In the genomic region with DNA sequence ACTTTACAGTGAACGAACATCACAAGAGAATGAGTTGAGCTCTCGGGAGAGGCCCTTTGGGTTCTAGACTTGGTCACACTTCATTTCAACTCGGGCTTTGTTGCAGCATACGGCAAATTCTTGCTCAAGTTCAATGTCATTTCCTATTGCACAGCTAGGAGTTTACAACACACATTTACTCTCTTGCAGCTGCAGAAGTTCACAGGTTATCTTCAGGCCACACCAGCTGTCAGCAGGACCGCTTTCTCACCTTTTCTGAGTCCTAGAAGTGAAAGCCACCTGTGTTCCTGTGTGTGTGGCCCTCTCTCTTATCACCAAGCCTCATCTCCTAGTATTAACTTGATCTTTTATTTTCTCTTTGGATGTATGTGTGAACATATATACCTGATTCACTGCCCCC, we compare ENCODE assay signal across 14 mouse cellular contexts. TPM values are rescaled to one million over a fixed set of nuclear protein-coding genes. Genes with fewer than 3 reads are reported as not detected.
DNase-seq lines count a peak whose midpoint lies in the region; ATAC-seq lines count a peak whose summit lies in the region.
"Had no signal": no experiment of that assay in that cellular context is flagged by ENCODE, and none has a peak within 500 bp of the region (broad histone marks: within the 10 kb centered on the region; RNA-seq: fewer than 3 reads in every experiment).

No protein-coding gene starts in this region.

- no peak overlapping the region for H3K4me2 ChIP-seq in heart, embryonic 11.5 days
- H3K4me2 ChIP-seq: heart, embryonic 12.5 days; lung, embryonic 14.5 days; midbrain, embryonic 13.5 days; neural tube, embryonic 15.5 days had no signal

- peak; percentile 85 for ATAC-seq in megakaryocyte progenitor cell, adult 5-6 weeks (replicated peaks; ENCODE audit: poor library complexity)
- no peak for ATAC-seq in heart, embryonic 11.5 days (replicated peaks; ENCODE audit: insufficient number of reproducible peaks, low FRiP score, low TSS enrichment)
- ATAC-seq: midbrain, embryonic 13.5 days had no signal

- peak; percentile 25 for DNase-seq in lung, postnatal 25 days (ENCODE audit: low spot score)
- no peak for DNase-seq in lung, postnatal 14 days
- DNase-seq in c-Kit-positive CD71-negative TER-119-negative erythroid progenitor cells, embryonic 14.5 days (ENCODE audit: low read depth), result peak; percentile 28
- peak; percentile 29 to 62 for DNase-seq in thymus, postnatal 36 days
- no peak for DNase-seq in limb, embryonic 10.5 days (ENCODE audit: low spot score)
- no peak for DNase-seq in urinary bladder, postnatal 14 days (ENCODE audit: low spot score)
- DNase-seq: cerebellum, adult 9-10 months; kidney, adult 9 months; lung, embryonic 14.5 days had no signal

- no peaks in the 10 kb centered on the region for H3K4me1 ChIP-seq in limb, embryonic 10.5 days
- H3K4me1 ChIP-seq in heart, embryonic 11.5 days (ENCODE audit: control insufficient read depth, insufficient read depth, low read length), result no peaks in the 10 kb centered on the region
- H3K4me1 ChIP-seq: midbrain, embryonic 13.5 days; neural tube, embryonic 15.5 days had no signal

- WGBS in limb, embryonic 10.5 days, result 82% methylated on average over 5 of the region's 5 CpGs
- WGBS in heart, embryonic 11.5 days (ENCODE audit: insufficient replicate concordance), result 70% methylated on average over 5 of the region's 5 CpGs

- no peak overlapping the region for H3K27ac ChIP-seq in limb, embryonic 10.5 days
- H3K27ac ChIP-seq in heart, embryonic 11.5 days (ENCODE audit: low read depth, low read length), result no peak overlapping the region
- H3K27ac ChIP-seq: midbrain, embryonic 13.5 days; neural tube, embryonic 15.5 days had no signal

- H3K4me3 ChIP-seq in limb, embryonic 10.5 days, result no peak overlapping the region
- H3K4me3 ChIP-seq in heart, embryonic 11.5 days (ENCODE audit: low read depth, low read length), result no peak overlapping the region
- H3K4me3 ChIP-seq: heart, embryonic 12.5 days; midbrain, embryonic 13.5 days; neural tube, embryonic 15.5 days had no signal

- H3K27me3 ChIP-seq in limb, embryonic 10.5 days (ENCODE audit: low read depth, poor library complexity, severe bottlenecking), result no peaks in the 10 kb centered on the region
- no peaks in the 10 kb centered on the region for H3K27me3 ChIP-seq in heart, embryonic 11.5 days (ENCODE audit: control insufficient read depth, insufficient read depth, low read length)
- H3K27me3 ChIP-seq: heart, embryonic 12.5 days; neural tube, embryonic 15.5 days had no signal

- H3K9me3 ChIP-seq in limb, embryonic 10.5 days (replicated peaks), result no peaks in the 10 kb centered on the region
- no peaks in the 10 kb centered on the region for H3K9me3 ChIP-seq in heart, embryonic 11.5 days (replicated peaks; ENCODE audit: control insufficient read depth, low read length)
- H3K9me3 ChIP-seq: heart, embryonic 12.5 days; midbrain, embryonic 13.5 days; neural tube, embryonic 15.5 days had no signal

- no peaks in the 10 kb centered on the region for H3K36me3 ChIP-seq in limb, embryonic 10.5 days
- no peaks in the 10 kb centered on the region for H3K36me3 ChIP-seq in heart, embryonic 11.5 days (ENCODE audit: control insufficient read depth, insufficient read depth, low read length)
- H3K36me3 ChIP-seq: heart, embryonic 12.5 days; midbrain, embryonic 13.5 days; neural tube, embryonic 15.5 days had no signal

- H3K9ac ChIP-seq in heart, embryonic 11.5 days (ENCODE audit: low read depth, low read length), result no peak overlapping the region
- H3K9ac ChIP-seq: heart, embryonic 12.5 days; lung, embryonic 14.5 days; midbrain, embryonic 13.5 days; neural tube, embryonic 15.5 days had no signal

RNA-seq across cellular contexts. Expression of a gene that starts 31.3 kb away (rescaled TPM):
- total RNA-seq in megakaryocyte progenitor cell, adult 5-6 weeks (2015), result 55.4 and 68.7 TPM in 2 replicates
- total RNA-seq in megakaryocyte progenitor cell, adult 5-6 weeks (2017), result 48.7 and 55.6 TPM in 2 replicates
- polyA plus RNA-seq in limb, embryonic 10.5 days (2016; fragmentation: Nextera tagmentation; extraction: Ambion mirVana), result 2.3 TPM in 2 replicates
- polyA plus RNA-seq in heart, embryonic 11.5 days (2014; fragmentation: Nextera tagmentation; extraction: Ambion mirVana), result 2.5 and 3.9 TPM in 2 replicates

Comparison
In these comparisons a context has a peak if more than half of its experiments do, and no peak if none do; other contexts are left out.
1. DNase-seq: peak in lung, postnatal 25 days (single experiment), c-Kit-positive CD71-negative TER-119-negative erythroid progenitor cells, embryonic 14.5 days (single experiment) and thymus, postnatal 36 days (2 of 2); none in lung, postnatal 14 days (single experiment), limb, embryonic 10.5 days (single experiment) and urinary bladder, postnatal 14 days (single experiment).